Mouse (Mus musculus) heart, adult 9 months (tissue): ENCODE measurements at regions not wholly inside any gene's neighbourhood (a gene's known extent, or its start where the extent isn't known, plus 50 kb on each side); places are given as distances from the start of the nearest gene placed in this dataset.

ENCODE experiments used
- DNase-seq, 2 experiments: peaks; one replicate each; pipeline ENCODE4 v3.0.0; 2022; ENCODE audit warnings: low spot score in 2 of 2

- DNase-seq: no peak
Observed at GRCm38 (mm10) chr13:90584766-90585165, 320.4 kb downstream of the Atp6ap1l start.

GRCm38 (mm10) chr13:90575371-90575770 is 329.8 kb downstream of the Atp6ap1l start:
- no peak for DNase-seq

GRCm38 (mm10) chr13:90572580-90572979 is 332.6 kb downstream of the Atp6ap1l start:
- DNase-seq: no peak

- no peak for DNase-seq
Observed at GRCm38 (mm10) chr13:90563183-90563840, 341.8 kb downstream of the Atp6ap1l start.

GRCm38 (mm10) chr13:90560095-90560494 is 345.1 kb downstream of the Atp6ap1l start:
- DNase-seq: no peak

GRCm38 (mm10) chr13:90559481-90559880 is 345.7 kb downstream of the Atp6ap1l start:
- DNase-seq: no peak

- DNase-seq: no peak
Observed at GRCm38 (mm10) chr13:90551166-90551565, 354.0 kb downstream of the Atp6ap1l start.

- no peak for DNase-seq
Observed at GRCm38 (mm10) chr13:90546288-90547035, 358.7 kb downstream of the Atp6ap1l start.

GRCm38 (mm10) chr13:90545816-90546215 is 359.3 kb downstream of the Atp6ap1l start:
- DNase-seq: no peak

GRCm38 (mm10) chr13:90537525-90537924 is 367.6 kb downstream of the Atp6ap1l start:
- DNase-seq: no peak

- no peak for DNase-seq
Observed at GRCm38 (mm10) chr13:90526998-90527397, 378.2 kb downstream of the Atp6ap1l start.

GRCm38 (mm10) chr13:90525801-90526200 is 379.4 kb downstream of the Atp6ap1l start:
- no peak for DNase-seq

GRCm38 (mm10) chr13:90521758-90522245 is 383.4 kb downstream of the Atp6ap1l start:
- DNase-seq: no peak

GRCm38 (mm10) chr13:90520992-90521757 is 384.0 kb downstream of the Atp6ap1l start:
- DNase-seq: no peak

- peak; percentile 90 to 91 for DNase-seq
Observed at GRCm38 (mm10) chr13:90515773-90516503, 389.2 kb downstream of the Atp6ap1l start.

- DNase-seq: no peak
Observed at GRCm38 (mm10) chr13:90513867-90514266, 391.3 kb downstream of the Atp6ap1l start.

- no peak for DNase-seq
Observed at GRCm38 (mm10) chr13:90512786-90513401, 392.3 kb downstream of the Atp6ap1l start.

- DNase-seq: no peak
Observed at GRCm38 (mm10) chr13:90510479-90510878, 394.7 kb downstream of the Atp6ap1l start.

GRCm38 (mm10) chr13:90503188-90503587 is 402.0 kb downstream of the Atp6ap1l start:
- no peak for DNase-seq

GRCm38 (mm10) chr13:90502141-90502540 is 403.0 kb downstream of the Atp6ap1l start:
- no peak for DNase-seq

- DNase-seq: no peak
Observed at GRCm38 (mm10) chr13:90498978-90499377, 406.2 kb downstream of the Atp6ap1l start.
